Mouse (Mus musculus) lung, postnatal 25 days (tissue): ENCODE measurements around the gene Hes1.

ENCODE experiments used
- DNase-seq: peaks from one replicate; pipeline ENCODE4 v3.0.0; 2022; ENCODE audit warnings: low spot score

Hes1 gene

GRCm38 (mm10) chr16:30063984-30064453 is at the start of gene Hes1:
Gene Hes1 (plus strand): TSS chr16:30064384.
- peak; percentile 94 for DNase-seq

GRCm38 (mm10) chr16:30016064-30016463 is 48.1 kb upstream of the Hes1 start:
- DNase-seq = no peak

- no peak for DNase-seq
Measured at GRCm38 (mm10) chr16:30020124-30020523, 44.1 kb upstream of the Hes1 start.

GRCm38 (mm10) chr16:30022352-30022751 is 41.8 kb upstream of the Hes1 start:
- no peak for DNase-seq

GRCm38 (mm10) chr16:30022890-30023797 is 41.0 kb upstream of the Hes1 start:
- DNase-seq = no peak

GRCm38 (mm10) chr16:30024681-30025262 is 39.4 kb upstream of the Hes1 start:
- DNase-seq = peak; percentile 39

GRCm38 (mm10) chr16:30028184-30028583 is 36.0 kb upstream of the Hes1 start:
- DNase-seq = no peak

- DNase-seq = no peak
Measured at GRCm38 (mm10) chr16:30029264-30030003, 34.8 kb upstream of the Hes1 start.

- no peak for DNase-seq
Measured at GRCm38 (mm10) chr16:30032326-30032904, 31.8 kb upstream of the Hes1 start.

- no peak for DNase-seq
Measured at GRCm38 (mm10) chr16:30033390-30033789, 30.8 kb upstream of the Hes1 start.

- no peak for DNase-seq
Measured at GRCm38 (mm10) chr16:30034001-30034400, 30.2 kb upstream of the Hes1 start.

- DNase-seq = no peak
Measured at GRCm38 (mm10) chr16:30034521-30034920, 29.7 kb upstream of the Hes1 start.

GRCm38 (mm10) chr16:30034979-30035440 is 29.2 kb upstream of the Hes1 start:
- DNase-seq = no peak

- DNase-seq = no peak
Measured at GRCm38 (mm10) chr16:30036104-30036503, 28.1 kb upstream of the Hes1 start.

GRCm38 (mm10) chr16:30038663-30039593 is 25.3 kb upstream of the Hes1 start:
- peak; percentile 79 for DNase-seq

GRCm38 (mm10) chr16:30039841-30040240 is 24.3 kb upstream of the Hes1 start:
- DNase-seq = peak; percentile 67

- DNase-seq = no peak
Measured at GRCm38 (mm10) chr16:30042859-30043258, 21.3 kb upstream of the Hes1 start.

- peak; percentile 73 for DNase-seq
Measured at GRCm38 (mm10) chr16:30045615-30046014, 18.6 kb upstream of the Hes1 start.

- DNase-seq = no peak
Measured at GRCm38 (mm10) chr16:30047010-30047409, 17.2 kb upstream of the Hes1 start.

GRCm38 (mm10) chr16:30047421-30047831 is 16.8 kb upstream of the Hes1 start:
- DNase-seq = no peak
